Mouse (Mus musculus) lung, embryonic 14.5 days (tissue): ENCODE results near the gene Olfr631. TPM values are rescaled to one million over a fixed set of nuclear protein-coding genes. Genes with fewer than 3 reads are reported as not detected.
"Not testable (repeated sequence)": the region's sequence is repeated elsewhere in the genome, so short reads cannot be mapped to it uniquely, and the experiment has no call there.

ENCODE experiments used
- ATAC-seq: fragments of 200-750 bp; cut with Nextera tagmentation; 2 replicates; pipeline ENCODE4 v1.8.0; 2017; ENCODE audit warnings: mild to moderate bottlenecking, moderate TSS enrichment, moderate library complexity; ENCODE audit not compliant: insufficient read depth
- DNase-seq: peaks from one replicate; pipeline ENCODE4 v3.0.0-alpha.2; 2015
- H3K27ac ChIP-seq: fragments of 300-500 bp; sonication (generic); 2 replicates; pipeline ENCODE4 v1.5.1; 2014; ENCODE audit warnings: low read depth, mild to moderate bottlenecking, moderate library complexity
- H3K27me3 ChIP-seq: fragments of 300-500 bp; sonication (generic); 2 replicates; pipeline ENCODE4 v1.6.1; 2014; ENCODE audit warnings: low read length, control low read depth; ENCODE audit not compliant: insufficient read depth
- H3K36me3 ChIP-seq: fragments of 300-500 bp; sonication (generic); 2 replicates; pipeline ENCODE4 v1.6.1; 2014; ENCODE audit warnings: control low read depth; ENCODE audit not compliant: insufficient read depth
- H3K4me1 ChIP-seq: fragments of 300-500 bp; sonication (generic); 2 replicates; pipeline ENCODE4 v1.6.1; 2014; ENCODE audit warnings: antibody characterized with exemption, control low read depth; ENCODE audit not compliant: insufficient read depth
- H3K4me2 ChIP-seq: fragments of 300-500 bp; sonication (generic); 2 replicates; pipeline ENCODE4 v1.6.1; 2014; ENCODE audit warnings: mild to moderate bottlenecking
- H3K4me3 ChIP-seq: fragments of 300-500 bp; sonication (generic); 2 replicates; pipeline ENCODE4 v1.5.1; 2014; ENCODE audit warnings: low read depth, low read length
- H3K9ac ChIP-seq: fragments of 300-500 bp; sonication (generic); 2 replicates; pipeline ENCODE4 v1.6.1; 2014
- H3K9me3 ChIP-seq: fragments of 300-500 bp; sonication (generic); 2 replicates; pipeline ENCODE4 v1.6.1; 2016; ENCODE audit warnings: low read depth, low read length, control low read depth
- CTCF ChIP-seq: IDR thresholded peaks from 2 replicates; pipeline ENCODE4 v1.5.1; 2016; ENCODE audit warnings: antibody characterized with exemption, low read depth
- WGBS: fragments of 180-500 bp; shearing (Covaris S2); extraction: QIAGEN DNeasy Blood & Tissue Kit; methylation state at CpG from one replicate; pipeline ENCODE4 v1.1.7; 2014; 5-methylcytosine and 5-hydroxymethylcytosine counted together
- polyA plus RNA-seq: library from polyadenylated mRNA; unstranded; fragments of >200 nt; fragmentation: Nextera tagmentation; extraction: Ambion mirVana; gene quantifications from 2 replicates; pipeline ENCODE4 v1.2.1, GENCODE M21; 2014

Gene Olfr631
- polyA plus RNA-seq, 1 experiment from 2014 or later = not detected

GRCm38 (mm10) chr7:103934264-103934663, 5.6 kb downstream of the Olfr631 start, which contains the start of gene Olfr632:
Gene Olfr632 (plus strand): TSS chr7:103934347.
- Histone ChIP-seq H3K9me3 (no peaks in the 10 kb centered on the region), H3K27ac (no peak within 1 kb of the TSS), H3K4me1 (no peaks in the 10 kb centered on the region), H3K4me3 (no peak within 1 kb of the TSS), H3K4me2 (no peak within 1 kb of the TSS), H3K9ac (no peak within 1 kb of the TSS), H3K27me3 (no peaks in the 10 kb centered on the region), H3K36me3 (no peaks in the 10 kb centered on the region)
- TF ChIP-seq CTCF = no peak
- 72% methylated on average over 2 of the region's 2 CpGs for WGBS
- DNase-seq = no peak
- no peak for ATAC-seq

- TF ChIP-seq CTCF = peak; percentile 76
- Histone ChIP-seq H3K36me3 (no peaks in the 10 kb centered on the region), H3K27ac (no peak overlapping the region), H3K9ac (no peak overlapping the region), H3K27me3 (no peaks in the 10 kb centered on the region), H3K4me1 (no peaks in the 10 kb centered on the region), H3K9me3 (no peaks in the 10 kb centered on the region), H3K4me2 (no peak overlapping the region), H3K4me3 (no peak overlapping the region)
- ATAC-seq (no peak), DNase-seq (peak; percentile 84)
- 30% methylated on average over 2 of the region's 2 CpGs for WGBS
Measured at GRCm38 (mm10) chr7:103942730-103943129, 14.1 kb downstream of the Olfr631 start.

GRCm38 (mm10) chr7:103944137-103944536, 15.5 kb downstream of the Olfr631 start, which contains the start of gene Olfr633:
Gene Olfr633 (plus strand): TSS chr7:103944437.
- H3K27ac ChIP-seq = no peak within 1 kb of the TSS
- no peaks in the 10 kb centered on the region for H3K4me1 ChIP-seq
- DNase-seq (no peak), ATAC-seq (no peak)
- TF ChIP-seq CTCF = no peak
- no peak within 1 kb of the TSS for H3K4me3 ChIP-seq
- no peak within 1 kb of the TSS for H3K9ac ChIP-seq
- no peak within 1 kb of the TSS for H3K4me2 ChIP-seq
- no peaks in the 10 kb centered on the region for H3K9me3 ChIP-seq
- H3K36me3 ChIP-seq = no peaks in the 10 kb centered on the region
- no peaks in the 10 kb centered on the region for H3K27me3 ChIP-seq

- H3K36me3 ChIP-seq, H3K4me1 ChIP-seq, H3K27ac ChIP-seq, DNase-seq, H3K4me2 ChIP-seq, H3K9ac ChIP-seq, H3K4me3 ChIP-seq, ATAC-seq, H3K9me3 ChIP-seq, H3K27me3 ChIP-seq: not testable (repeated sequence)
- WGBS = 93% methylated on average over 22 of the region's 22 CpGs
Measured at GRCm38 (mm10) chr7:103966873-103967272, 38.2 kb downstream of the Olfr631 start.

GRCm38 (mm10) chr7:103970852-103971251, 42.2 kb downstream of the Olfr631 start, which contains the start of gene Olfr635:
Gene Olfr635 (plus strand): TSS chr7:103971152.
- Histone ChIP-seq H3K27ac (no peak within 1 kb of the TSS), H3K27me3 (no peaks in the 10 kb centered on the region), H3K9ac (no peak within 1 kb of the TSS), H3K4me3 (no peak within 1 kb of the TSS), H3K4me2 (no peak within 1 kb of the TSS), H3K4me1 (no peaks in the 10 kb centered on the region), H3K36me3 (no peaks in the 10 kb centered on the region), H3K9me3 (no peaks in the 10 kb centered on the region)
- no peak for TF ChIP-seq CTCF
- ATAC-seq (no peak), DNase-seq (no peak)
- 80% methylated on average over 1 of the region's 1 CpGs for WGBS

- H3K4me3 ChIP-seq = no peak overlapping the region
- no peak for TF ChIP-seq CTCF
- H3K9me3 ChIP-seq = no peaks in the 10 kb centered on the region
- DNase-seq (no peak), ATAC-seq (no peak)
- H3K27me3 ChIP-seq = no peaks in the 10 kb centered on the region
- 38% methylated on average over 1 of the region's 1 CpGs for WGBS
- no peaks in the 10 kb centered on the region for H3K36me3 ChIP-seq
- no peaks in the 10 kb centered on the region for H3K4me1 ChIP-seq
- no peak overlapping the region for H3K27ac ChIP-seq
- no peak overlapping the region for H3K4me2 ChIP-seq
- H3K9ac ChIP-seq = no peak overlapping the region
Measured at GRCm38 (mm10) chr7:103971782-103972181, 43.2 kb downstream of the Olfr631 start.

Other genes with a start within 250 kb of the Olfr631 start
- gene Olfr625-ps1, start 246.1 kb upstream of the Olfr631 start, polyA plus RNA-seq = not detected in 2 replicates
- gene Olfr243, start 214.2 kb upstream of the Olfr631 start, polyA plus RNA-seq = not detected in 2 replicates
- gene Olfr628, start 198.5 kb upstream of the Olfr631 start, polyA plus RNA-seq = not detected in 2 replicates
- gene Olfr629, start 183.9 kb upstream of the Olfr631 start, polyA plus RNA-seq = not detected in 2 replicates
- gene Olfr630, start 171.5 kb upstream of the Olfr631 start, polyA plus RNA-seq = not detected in 2 replicates
- gene Olfr69, start 157.2 kb upstream of the Olfr631 start, polyA plus RNA-seq = not detected in 2 replicates
- not detected in 2 replicates for gene Olfr68, start 149.1 kb upstream of the Olfr631 start, polyA plus RNA-seq
- not detected in 2 replicates for gene Olfr67, start 137.0 kb upstream of the Olfr631 start, polyA plus RNA-seq
- 3,031 and 3,067 TPM in 2 replicates for gene Hbb-bt, start 114.8 kb upstream of the Olfr631 start, polyA plus RNA-seq
- gene Hbb-bs, start 100.7 kb upstream of the Olfr631 start, polyA plus RNA-seq = 7,232 and 7,259 TPM in 2 replicates
- gene Hbb-bh2, start 88.3 kb upstream of the Olfr631 start, polyA plus RNA-seq = not detected in 2 replicates
- gene Hbb-bh1, start 85.7 kb upstream of the Olfr631 start, polyA plus RNA-seq = 9.2 and 18.0 TPM in 2 replicates
- gene Hbb-y, start 75.6 kb upstream of the Olfr631 start, polyA plus RNA-seq = 1,485 and 1,968 TPM in 2 replicates
- not detected in 2 replicates for gene Olfr66, start 42.6 kb upstream of the Olfr631 start, polyA plus RNA-seq
- not detected in 2 replicates for gene Olfr64, start 34.3 kb upstream of the Olfr631 start, polyA plus RNA-seq
- gene Olfr65, start 25.3 kb upstream of the Olfr631 start, polyA plus RNA-seq = not detected in 2 replicates
- gene Olfr632, start 5.5 kb downstream of the Olfr631 start, polyA plus RNA-seq = not detected in 2 replicates
- gene Olfr633, start 15.6 kb downstream of the Olfr631 start, polyA plus RNA-seq = not detected in 2 replicates
- not detected in 2 replicates for gene Olfr635, start 42.3 kb downstream of the Olfr631 start, polyA plus RNA-seq
- gene Olfr638, start 69.9 kb downstream of the Olfr631 start, polyA plus RNA-seq = not detected in 2 replicates
- gene Olfr639, start 88.5 kb downstream of the Olfr631 start, polyA plus RNA-seq = not detected in 2 replicates
- not detected in 2 replicates for gene Olfr640, start 96.7 kb downstream of the Olfr631 start, polyA plus RNA-seq
- gene Olfr641, start 106.6 kb downstream of the Olfr631 start, polyA plus RNA-seq = not detected in 2 replicates
- gene Olfr642, start 123.8 kb downstream of the Olfr631 start, polyA plus RNA-seq = not detected in 2 replicates
- gene 4930516K23Rik, start 132.6 kb downstream of the Olfr631 start, polyA plus RNA-seq = not detected in 2 replicates
- not detected in 2 replicates for gene Olfr644, start 143.0 kb downstream of the Olfr631 start, polyA plus RNA-seq
- gene Olfr645, start 156.6 kb downstream of the Olfr631 start, polyA plus RNA-seq = not detected in 2 replicates
- not detected in 2 replicates for gene Olfr646, start 176.0 kb downstream of the Olfr631 start, polyA plus RNA-seq
- not detected in 2 replicates for gene Ubqln5, start 201.0 kb downstream of the Olfr631 start, polyA plus RNA-seq
- gene Olfr643, start 208.6 kb downstream of the Olfr631 start, polyA plus RNA-seq = not detected in 2 replicates
- gene Ubqln3, start 214.5 kb downstream of the Olfr631 start, polyA plus RNA-seq = not detected in 2 replicates
- not detected in 2 replicates for gene Ubqlnl, start 221.7 kb downstream of the Olfr631 start, polyA plus RNA-seq
- gene Olfm5, start 236.0 kb downstream of the Olfr631 start, polyA plus RNA-seq = 0.08 TPM in 1 of 2 replicates, not detected in the other